Mouse (Mus musculus): ENCODE measurements around the gene Gm29609. TPM values are rescaled to one million over a fixed set of nuclear protein-coding genes. Genes with fewer than 3 reads are reported as not detected.

The Gm29609 gene
- polyA plus RNA-seq, 1 experiment, result 2.6 TPM

GRCm38 (mm10) chr5:31154152-31154553, 25.6 kb downstream of the Gm29609 start, which contains the start of gene Mpv17:
Mpv17 (minus strand) TSS chr5:31154251.
- peak; percentile 79 for TF ChIP-seq POLR2A (IDR thresholded peaks at IDR 0.05; ENCODE audit: insufficient read length, low read depth)
- no peak for TF ChIP-seq CEBPB (IDR thresholded peaks at IDR 0.05; ENCODE audit: insufficient read depth, poor library complexity, severe bottlenecking)
- no peak for TF ChIP-seq TCF3 (IDR thresholded peaks at IDR 0.05; ENCODE audit: insufficient read length, low read depth)
- TF ChIP-seq MYOG (IDR thresholded peaks at IDR 0.05; ENCODE audit: control insufficient read depth in 1 of 3, insufficient read depth in 1 of 3, insufficient read length in 2 of 3, low read depth in 2 of 3), result peak in 1 of 3 experiments; percentile 16
- TF ChIP-seq USF1 (IDR thresholded peaks at IDR 0.05; ENCODE audit: low read depth), result peak; percentile 93
- peak; percentile 100 for TF ChIP-seq POLR2AphosphoS2 (IDR thresholded peaks at IDR 0.05; ENCODE audit: insufficient read length, low read depth)
- Histone ChIP-seq H3K4me2 (ENCODE audit: low read depth) (peak within 1 kb of the TSS; percentile 91), H3K36me3 (ENCODE audit: control insufficient read depth, insufficient read depth) (peaks cover 11% of the 10 kb centered on the region), H3ac (ENCODE audit: control insufficient read depth, insufficient read length) (peak within 1 kb of the TSS; percentile 70), H3K27me3 (ENCODE audit: control insufficient read depth, insufficient read depth, insufficient read length) (no peaks in the 10 kb centered on the region), H3K79me2 (ENCODE audit: control insufficient read depth, insufficient read depth) (no peaks in the 10 kb centered on the region), H3K4me3 (peak within 1 kb of the TSS; percentile 75)

- H3K36me3 ChIP-seq (ENCODE audit: control insufficient read depth, insufficient read depth), result peaks cover 5% of the 10 kb centered on the region
- TF ChIP-seq TCF12 (IDR thresholded peaks at IDR 0.05; ENCODE audit: insufficient read depth, poor library complexity, severe bottlenecking) (no peak), MYOD1 (IDR thresholded peaks at IDR 0.05; ENCODE audit: control insufficient read depth in 1 of 3, insufficient read length in 2 of 3, low read depth in 2 of 3) (peak in 1 of 3 experiments; percentile 17)
- H3K27me3 ChIP-seq (ENCODE audit: control insufficient read depth, insufficient read depth, insufficient read length), result no peaks in the 10 kb centered on the region
- H3K4me3 ChIP-seq, result peak overlapping the region; percentile 75
- peak overlapping the region; percentile 91 for H3K4me2 ChIP-seq (ENCODE audit: low read depth)
- peak overlapping the region; percentile 70 for H3ac ChIP-seq (ENCODE audit: control insufficient read depth, insufficient read length)
- H3K79me2 ChIP-seq (ENCODE audit: control insufficient read depth, insufficient read depth), result no peaks in the 10 kb centered on the region
Measured at GRCm38 (mm10) chr5:31153516-31154151, 26.1 kb downstream of the Gm29609 start.

GRCm38 (mm10) chr5:31151746-31152145, 28.0 kb downstream of the Gm29609 start:
- TF ChIP-seq MYOD1 (IDR thresholded peaks at IDR 0.05; ENCODE audit: control insufficient read depth in 1 of 3, insufficient read length in 2 of 3, low read depth in 2 of 3) (no peak), MAX (IDR thresholded peaks at IDR 0.05; ENCODE audit: low read depth) (no peak), TCF12 (IDR thresholded peaks at IDR 0.05; ENCODE audit: insufficient read depth, poor library complexity, severe bottlenecking) (no peak), POLR2AphosphoS2 (IDR thresholded peaks at IDR 0.05; ENCODE audit: insufficient read length, low read depth) (no peak), SRF (IDR thresholded peaks at IDR 0.05; ENCODE audit: control insufficient read depth, insufficient read length, low read depth) (no peak), CEBPB (IDR thresholded peaks at IDR 0.05; ENCODE audit: insufficient read depth, poor library complexity, severe bottlenecking) (no peak), POLR2A (IDR thresholded peaks at IDR 0.05; ENCODE audit: insufficient read length, low read depth) (no peak), MYOG (IDR thresholded peaks at IDR 0.05; ENCODE audit: control insufficient read depth in 1 of 3, insufficient read depth in 1 of 3, insufficient read length in 2 of 3, low read depth in 2 of 3) (no peak), USF1 (IDR thresholded peaks at IDR 0.05; ENCODE audit: low read depth) (no peak)
- Histone ChIP-seq H3ac (ENCODE audit: control insufficient read depth, insufficient read length) (no peak overlapping the region), H3K4me2 (ENCODE audit: low read depth) (no peak overlapping the region), H3K36me3 (ENCODE audit: control insufficient read depth, insufficient read depth) (no peaks in the 10 kb centered on the region), H3K27me3 (ENCODE audit: control insufficient read depth, insufficient read depth, insufficient read length) (no peaks in the 10 kb centered on the region), H3K4me3 (no peak overlapping the region), H3K79me2 (ENCODE audit: control insufficient read depth, insufficient read depth) (no peaks in the 10 kb centered on the region)

GRCm38 (mm10) chr5:31149781-31150180, 29.9 kb downstream of the Gm29609 start:
- no peaks in the 10 kb centered on the region for H3K79me2 ChIP-seq (ENCODE audit: control insufficient read depth, insufficient read depth)
- H3K36me3 ChIP-seq (ENCODE audit: control insufficient read depth, insufficient read depth), result no peaks in the 10 kb centered on the region
- no peaks in the 10 kb centered on the region for H3K27me3 ChIP-seq (ENCODE audit: control insufficient read depth, insufficient read depth, insufficient read length)
- no peak overlapping the region for H3K4me2 ChIP-seq (ENCODE audit: low read depth)
- TF ChIP-seq REST (IDR thresholded peaks at IDR 0.05; ENCODE audit: insufficient read depth, insufficient read length), result no peak
- no peak for TF ChIP-seq TCF3 (IDR thresholded peaks at IDR 0.05; ENCODE audit: insufficient read length, low read depth)
- no peak for TF ChIP-seq USF1 (IDR thresholded peaks at IDR 0.05; ENCODE audit: low read depth)
- no peak for TF ChIP-seq POLR2A (IDR thresholded peaks at IDR 0.05; ENCODE audit: insufficient read length, low read depth)
- no peak for TF ChIP-seq POLR2AphosphoS2 (IDR thresholded peaks at IDR 0.05; ENCODE audit: insufficient read length, low read depth)
- TF ChIP-seq E2F4 (IDR thresholded peaks at IDR 0.05; ENCODE audit: insufficient read depth), result no peak
- no peak for TF ChIP-seq MYOD1 (IDR thresholded peaks at IDR 0.05; ENCODE audit: control insufficient read depth in 1 of 3, insufficient read length in 2 of 3, low read depth in 2 of 3)
- no peak for TF ChIP-seq MAX (IDR thresholded peaks at IDR 0.05; ENCODE audit: low read depth)
- no peak for TF ChIP-seq TCF12 (IDR thresholded peaks at IDR 0.05; ENCODE audit: insufficient read depth, poor library complexity, severe bottlenecking)
- no peak overlapping the region for H3ac ChIP-seq (ENCODE audit: control insufficient read depth, insufficient read length)
- no peak overlapping the region for H3K4me3 ChIP-seq

- Histone ChIP-seq H3K4me3 (no peak overlapping the region), H3K27me3 (ENCODE audit: control insufficient read depth, insufficient read depth, insufficient read length) (peaks cover 22% of the 10 kb centered on the region)
Measured at GRCm38 (mm10) chr5:31138968-31139425, 40.7 kb downstream of the Gm29609 start.

More at GRCm38 (mm10) chr5:31138968-31139425, 40.7 kb downstream of the Gm29609 start:
- Histone ChIP-seq H3ac (ENCODE audit: control insufficient read depth, insufficient read length) (no peak overlapping the region), H3K79me2 (ENCODE audit: control insufficient read depth, insufficient read depth) (no peaks in the 10 kb centered on the region), H3K4me2 (ENCODE audit: low read depth) (no peak overlapping the region), H3K36me3 (ENCODE audit: control insufficient read depth, insufficient read depth) (no peaks in the 10 kb centered on the region)
- peak; percentile 68 for TF ChIP-seq REST (IDR thresholded peaks at IDR 0.05; ENCODE audit: insufficient read depth, insufficient read length)
- no peak for TF ChIP-seq POLR2AphosphoS2 (IDR thresholded peaks at IDR 0.05; ENCODE audit: insufficient read length, low read depth)

All from myocyte (in vitro differentiated cells).